Mouse (Mus musculus): Measurements from ENCODE around the gene Eps8.

The Eps8 gene

DNA sequence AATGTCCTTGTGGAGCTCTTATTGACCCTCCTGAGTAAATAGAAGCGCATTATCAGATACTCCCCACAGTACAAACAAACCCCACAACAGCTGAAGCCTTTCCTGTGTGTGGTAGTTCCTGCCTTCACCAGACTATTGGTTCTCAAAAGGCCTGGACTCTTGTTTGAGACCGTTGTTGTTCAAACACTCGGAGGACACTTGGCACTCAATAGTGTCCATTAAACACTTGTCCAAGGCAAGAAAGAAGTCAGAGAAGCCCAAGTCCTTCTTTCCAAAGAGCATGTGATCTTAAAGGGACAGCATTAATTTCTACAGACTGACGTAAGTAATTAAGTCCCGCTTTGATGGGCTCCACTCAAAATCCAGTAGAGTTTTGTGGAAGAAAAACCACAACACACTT is 113.9 kb downstream of the Eps8 start:
- no peak for ATAC-seq (ENCODE audit: insufficient number of reproducible peaks, low FRiP score, low TSS enrichment)

DNA sequence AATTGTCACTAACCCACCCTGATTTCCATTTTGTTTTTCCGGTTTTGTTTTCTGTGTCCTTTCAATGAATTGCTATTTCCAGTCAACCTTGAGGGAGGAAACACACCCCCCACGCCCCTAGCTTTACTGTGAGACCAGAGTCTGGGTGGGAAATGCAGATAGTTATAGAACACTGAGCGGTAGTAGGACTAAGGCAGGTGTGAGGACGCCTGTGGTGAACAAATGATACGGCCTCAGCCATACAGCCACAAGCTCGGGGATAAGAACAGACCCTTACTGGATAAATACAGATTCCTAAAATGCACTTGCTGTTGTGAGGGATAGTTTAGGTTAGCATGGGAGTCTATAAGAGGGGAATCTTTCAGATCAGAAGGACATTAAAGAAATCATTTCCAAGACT is 114.3 kb downstream of the Eps8 start:
- ATAC-seq (ENCODE audit: insufficient number of reproducible peaks, low FRiP score, low TSS enrichment) = no peak

DNA sequence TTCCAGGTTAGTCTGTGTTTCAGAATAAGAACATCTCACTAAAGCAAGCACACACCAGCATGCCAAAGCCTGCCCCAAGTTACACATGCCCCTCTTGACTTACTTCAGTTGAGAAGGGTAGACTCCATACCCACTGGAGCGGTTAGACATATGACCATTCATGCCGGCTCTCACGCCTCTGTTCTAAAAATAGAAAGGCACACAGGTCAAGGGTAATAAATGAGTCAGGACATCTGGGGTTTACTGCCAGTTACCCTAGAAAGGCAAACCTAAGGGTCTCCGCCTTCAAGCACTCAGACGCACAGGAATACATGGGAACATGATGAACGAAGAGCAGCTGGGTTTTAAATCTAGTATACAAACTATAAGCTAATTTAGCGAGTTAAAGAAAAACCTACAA is 115.5 kb downstream of the Eps8 start:
- ATAC-seq (ENCODE audit: insufficient number of reproducible peaks, low FRiP score, low TSS enrichment) = no peak

DNA sequence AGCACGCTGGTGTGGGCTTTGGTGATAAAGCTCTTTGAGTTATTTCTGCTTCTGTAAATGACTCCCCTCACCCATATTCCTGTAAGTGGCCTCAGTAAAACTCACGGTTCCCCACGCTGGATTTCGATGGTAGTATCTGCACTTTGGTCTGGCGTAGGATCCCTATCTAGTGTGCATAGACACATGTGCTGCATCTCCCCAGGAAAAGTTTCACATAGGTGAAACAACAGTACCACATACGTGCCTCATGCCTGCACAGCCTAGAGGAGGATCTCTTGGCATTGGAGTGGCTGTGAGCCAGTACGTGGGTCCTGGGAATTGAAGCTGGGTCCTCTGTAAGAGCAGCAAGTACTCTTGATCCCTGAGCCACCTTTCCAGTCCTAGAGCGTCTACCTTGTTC is 121.9 kb downstream of the Eps8 start:
- ATAC-seq (ENCODE audit: insufficient number of reproducible peaks, low FRiP score, low TSS enrichment) = no peak

DNA sequence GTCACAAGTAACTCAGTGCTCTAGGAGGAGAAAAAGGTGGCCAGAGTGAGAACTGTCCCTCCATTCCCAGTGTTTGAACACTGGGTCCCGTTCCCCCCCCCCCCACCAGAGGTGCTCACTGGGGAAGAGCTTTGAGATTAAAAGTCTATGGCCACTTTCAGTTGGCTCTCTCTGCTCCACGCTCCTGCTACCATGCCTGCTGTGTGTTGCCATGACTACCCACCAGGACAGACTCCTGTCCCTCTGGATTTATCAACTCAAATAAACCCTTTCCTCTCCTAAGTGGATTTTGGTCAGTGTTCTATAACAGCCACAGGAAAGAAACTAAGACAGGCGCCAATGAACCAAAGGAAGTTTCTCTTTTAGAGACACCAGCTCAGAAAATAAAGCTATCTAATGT is 128.9 kb downstream of the Eps8 start:
- ATAC-seq (ENCODE audit: insufficient number of reproducible peaks, low FRiP score, low TSS enrichment) = no peak

DNA sequence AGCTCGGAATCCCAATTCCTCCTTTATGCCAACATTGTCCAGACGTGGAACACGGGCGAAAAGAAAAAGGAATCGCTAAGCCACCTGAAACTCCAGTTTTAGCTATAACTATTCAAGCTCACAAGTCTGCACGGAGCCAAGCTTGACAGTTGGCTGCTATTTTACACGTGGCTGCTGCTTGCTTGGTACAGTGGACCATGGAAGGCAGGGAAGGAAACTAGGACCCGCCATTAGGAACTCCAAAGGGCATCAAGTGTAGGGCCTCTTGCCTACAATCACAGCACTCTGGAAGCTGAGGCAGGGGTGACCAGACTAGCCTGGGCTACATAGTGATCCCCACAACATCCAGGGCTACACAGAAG is 134.4 kb downstream of the Eps8 start:
- ATAC-seq (ENCODE audit: insufficient number of reproducible peaks, low FRiP score, low TSS enrichment) = no peak

DNA sequence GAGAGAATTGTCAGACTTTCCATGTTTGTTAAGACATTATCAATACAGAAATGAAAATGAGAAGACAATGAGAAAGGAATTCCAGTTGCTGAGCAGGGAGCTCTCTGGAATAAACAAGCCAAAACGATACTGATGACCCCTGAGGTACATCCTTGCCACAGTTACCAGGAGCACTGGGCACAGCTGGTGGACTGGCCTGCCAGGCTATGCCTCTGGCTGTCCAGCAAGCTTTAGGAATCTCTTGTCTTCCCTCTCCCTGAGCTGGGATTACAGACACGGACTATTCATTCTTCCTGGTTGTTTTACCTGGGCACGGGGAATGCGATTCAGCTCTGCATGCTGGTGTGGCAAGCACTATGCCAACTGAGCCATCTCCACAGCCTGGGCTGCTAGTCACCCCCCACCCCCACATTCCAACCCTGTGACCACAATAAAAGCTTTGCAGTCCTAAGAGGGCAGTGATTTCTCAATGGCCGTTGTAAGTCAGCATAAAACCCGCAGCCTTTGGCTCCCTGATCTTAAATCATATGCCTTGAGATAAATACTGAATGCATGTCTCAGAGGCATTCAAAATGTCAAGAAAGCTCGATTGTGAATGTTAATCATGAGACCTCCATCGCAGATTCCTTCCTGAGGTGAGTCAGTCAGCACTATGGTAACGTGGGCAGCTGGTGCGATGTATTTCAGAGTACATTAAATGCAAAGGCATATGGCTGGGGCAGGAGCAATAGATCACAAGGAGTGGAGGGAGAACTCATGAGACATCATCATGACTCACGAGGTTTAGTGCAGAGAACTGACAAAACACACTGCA is 134.9 kb downstream of the Eps8 start:
- ATAC-seq (ENCODE audit: insufficient number of reproducible peaks, low FRiP score, low TSS enrichment) = no peak

DNA sequence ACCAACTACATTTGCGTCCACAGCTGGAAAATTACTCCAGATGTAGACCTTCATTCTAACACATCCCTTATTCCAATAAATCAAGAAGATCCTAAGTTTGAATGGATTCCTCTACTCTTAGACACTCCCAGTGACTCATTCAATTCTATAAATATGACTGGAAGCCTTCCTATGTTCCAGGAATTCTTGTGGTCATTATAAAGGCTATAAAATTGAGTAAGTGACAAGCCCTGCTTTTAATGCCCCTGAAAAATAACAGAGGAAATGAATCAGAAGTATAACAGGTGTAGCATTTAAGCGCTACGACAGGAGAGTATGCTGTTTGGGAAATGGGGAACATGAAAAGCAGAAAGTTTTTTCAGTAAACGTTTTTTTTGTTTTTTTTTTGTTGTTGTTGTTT is 139.8 kb downstream of the Eps8 start:
- no peak for ATAC-seq (ENCODE audit: insufficient number of reproducible peaks, low FRiP score, low TSS enrichment)

DNA sequence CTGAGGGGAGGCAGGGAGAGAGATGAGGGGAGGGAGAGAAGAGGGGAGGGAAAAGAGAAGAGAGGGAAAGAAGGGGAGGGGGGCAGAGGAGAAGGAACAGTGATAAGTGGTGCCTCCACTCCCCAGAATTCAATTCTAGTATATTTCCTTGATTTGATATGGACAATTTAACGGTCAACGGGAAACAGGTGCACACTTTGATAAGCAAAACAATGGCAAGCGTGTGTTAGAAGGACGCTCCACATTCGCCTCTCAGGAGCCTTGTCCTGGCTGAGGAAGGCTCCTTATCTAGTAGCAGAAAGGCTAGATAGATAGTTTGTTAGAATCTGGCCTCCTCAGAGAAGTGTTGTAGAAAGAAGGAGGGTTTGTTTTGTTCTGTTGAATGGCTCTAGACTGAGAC is 141.9 kb downstream of the Eps8 start:
- no peak for ATAC-seq (ENCODE audit: insufficient number of reproducible peaks, low FRiP score, low TSS enrichment)

DNA sequence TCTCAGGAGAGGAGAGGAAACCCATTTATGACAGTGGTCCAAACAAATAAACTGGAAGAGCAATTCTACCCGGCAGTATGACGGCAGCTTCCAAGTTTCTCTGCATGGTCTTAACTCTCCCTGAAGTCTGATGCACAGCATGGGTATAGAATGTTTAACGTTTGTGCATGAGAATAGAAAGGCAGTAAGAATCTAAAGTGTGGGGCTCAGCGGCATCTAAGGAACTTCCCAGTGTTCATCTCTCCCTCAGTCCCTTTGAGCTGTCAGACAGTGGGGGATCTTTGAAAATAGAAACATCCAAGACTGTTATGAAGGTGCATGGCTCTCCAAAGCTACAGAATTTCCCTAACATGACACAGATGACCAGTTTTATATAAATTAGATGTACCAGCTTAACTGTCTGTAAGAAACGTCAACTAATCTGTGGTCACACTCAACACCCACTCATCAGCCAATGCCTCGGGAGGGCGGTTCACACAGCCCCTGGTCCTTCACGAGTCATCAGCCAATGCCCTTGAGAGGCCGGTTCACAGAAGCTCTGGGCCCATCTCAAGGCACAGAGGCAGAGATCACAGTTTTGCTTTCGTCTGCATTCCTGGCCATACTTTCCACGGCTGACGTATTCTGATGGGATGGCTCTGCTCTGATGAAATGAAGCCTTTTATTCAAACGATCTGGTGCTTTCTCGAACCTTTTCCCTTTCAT is 145.2 kb downstream of the Eps8 start:
- ATAC-seq (ENCODE audit: insufficient number of reproducible peaks, low FRiP score, low TSS enrichment) = no peak

DNA sequence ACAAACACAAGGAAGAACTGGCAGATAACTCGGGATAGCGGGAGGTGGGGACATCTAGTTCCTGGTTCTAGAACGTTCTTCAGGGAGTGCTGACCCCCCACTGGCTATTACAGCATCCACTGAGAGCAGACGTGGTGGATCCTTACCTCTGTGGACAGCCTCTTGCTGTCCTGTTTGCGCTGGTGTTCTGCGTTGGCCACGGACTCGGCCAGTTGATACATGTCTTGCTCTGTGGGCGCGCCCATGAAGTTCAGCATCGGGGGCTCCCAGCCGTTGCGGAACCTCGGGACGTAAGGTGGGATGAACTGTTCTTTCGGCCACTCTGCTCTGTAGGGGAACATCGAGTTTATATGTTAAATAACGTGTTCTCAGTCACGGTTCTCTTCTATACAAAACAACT is 145.7 kb downstream of the Eps8 start:
- ATAC-seq (ENCODE audit: insufficient number of reproducible peaks, low FRiP score, low TSS enrichment) = no peak

DNA sequence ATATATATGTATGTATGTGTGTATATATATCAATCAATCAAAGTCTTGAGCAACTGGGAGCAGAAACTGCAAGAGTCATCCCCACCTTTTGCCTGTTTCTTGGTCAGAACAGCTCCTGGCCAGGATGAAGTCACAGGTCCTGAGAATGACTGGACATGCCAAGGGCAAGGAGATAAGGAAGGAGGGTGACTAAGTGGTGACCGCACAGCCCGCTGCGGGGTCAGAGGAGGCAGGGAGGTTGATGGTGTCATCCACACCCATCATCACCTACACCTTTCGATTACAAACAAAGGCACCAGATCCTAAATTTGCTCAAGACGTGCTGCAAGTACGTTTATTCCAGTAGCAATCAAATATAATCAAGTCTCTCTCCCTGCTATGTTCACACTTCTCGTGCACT is 148.1 kb downstream of the Eps8 start:
- ATAC-seq (ENCODE audit: insufficient number of reproducible peaks, low FRiP score, low TSS enrichment) = no peak

DNA sequence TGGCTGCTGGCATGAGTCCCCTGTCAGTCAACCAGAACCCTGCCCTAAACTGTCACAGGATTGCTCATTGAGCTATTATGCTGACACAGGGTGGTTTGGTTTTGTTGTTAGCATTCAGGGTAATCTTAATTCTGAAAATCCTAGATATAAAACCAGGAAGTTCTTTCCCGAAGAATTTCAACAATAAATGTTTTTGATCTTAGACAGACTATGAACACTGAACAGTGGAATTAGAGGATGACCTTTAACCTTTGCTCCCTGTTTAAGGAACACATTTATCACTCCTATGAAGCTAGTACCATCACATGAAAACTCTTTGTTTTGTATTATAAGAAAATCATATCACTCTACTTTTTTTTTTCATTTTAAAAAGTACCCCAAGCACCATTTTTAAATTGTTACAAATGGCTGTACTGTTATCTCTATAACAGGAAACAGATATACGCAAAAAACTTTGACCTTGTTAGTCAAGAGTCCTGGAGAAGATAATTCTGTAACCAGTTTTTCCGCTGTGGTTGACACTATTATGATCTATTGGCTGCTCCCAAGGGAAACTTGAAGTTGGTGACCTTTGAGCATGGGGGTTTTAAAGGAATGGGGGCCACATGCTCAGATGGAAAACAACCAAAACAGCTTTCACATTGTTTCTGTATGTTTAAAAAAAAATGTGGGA is 149.0 kb downstream of the Eps8 start:
- no peak for ATAC-seq (ENCODE audit: insufficient number of reproducible peaks, low FRiP score, low TSS enrichment)

DNA sequence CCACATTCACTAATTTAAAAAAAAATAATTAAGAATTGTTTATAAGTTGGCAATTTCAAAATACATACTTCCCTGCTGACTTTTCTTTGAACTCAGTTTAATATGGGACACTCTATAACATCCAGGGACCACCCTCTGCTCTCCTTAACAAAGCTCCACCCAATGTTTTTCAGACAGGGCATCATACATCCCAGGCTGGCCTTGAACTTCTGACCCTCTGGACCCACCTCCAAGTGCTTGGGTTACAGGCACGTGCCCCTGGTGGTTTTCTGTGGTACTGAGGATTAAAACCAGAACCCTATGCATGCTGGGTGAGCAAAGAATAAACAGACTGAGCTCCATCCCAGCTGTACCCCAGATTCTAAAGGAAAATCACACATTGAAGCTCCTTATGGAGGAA is 150.6 kb downstream of the Eps8 start:
- ATAC-seq (ENCODE audit: insufficient number of reproducible peaks, low FRiP score, low TSS enrichment) = no peak

DNA sequence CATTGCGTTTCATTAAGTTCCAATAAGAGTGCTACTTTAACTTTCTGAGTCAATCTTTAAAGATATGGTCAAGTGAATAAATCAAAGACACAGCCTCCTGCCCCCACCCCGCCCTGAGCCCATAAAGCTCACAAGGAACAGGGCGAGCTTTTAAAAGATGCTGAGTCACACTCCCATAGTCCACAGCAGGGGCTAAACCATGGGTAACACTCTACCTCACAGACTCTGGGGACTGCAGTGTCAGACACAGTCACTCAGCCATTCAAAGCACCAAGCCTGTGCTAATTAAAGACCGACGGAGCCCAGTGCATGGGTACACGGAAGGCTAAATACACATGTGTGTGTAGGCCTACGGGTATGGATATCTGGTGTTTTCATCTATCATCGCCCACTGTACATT is 151.2 kb downstream of the Eps8 start:
- ATAC-seq (ENCODE audit: insufficient number of reproducible peaks, low FRiP score, low TSS enrichment) = no peak

DNA sequence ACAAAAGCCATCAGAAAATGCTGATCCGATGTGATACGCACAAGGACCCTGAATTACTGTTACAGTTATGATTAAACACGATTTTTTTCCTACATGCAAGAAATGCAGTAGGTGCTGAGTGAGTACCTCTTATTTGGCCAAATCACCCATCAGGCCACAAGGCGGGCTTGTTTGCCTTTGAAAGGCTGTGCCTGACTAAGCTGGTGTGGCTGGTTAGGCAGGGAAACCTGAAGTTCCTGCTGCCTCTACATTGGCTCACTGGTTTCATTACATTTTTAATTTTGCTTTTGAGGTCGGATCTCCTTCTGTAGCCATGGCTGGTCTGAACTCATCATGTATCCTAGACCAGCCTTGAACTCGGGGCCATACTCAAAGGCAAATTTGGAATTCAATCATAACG is 151.7 kb downstream of the Eps8 start:
- ATAC-seq (ENCODE audit: insufficient number of reproducible peaks, low FRiP score, low TSS enrichment) = no peak

DNA sequence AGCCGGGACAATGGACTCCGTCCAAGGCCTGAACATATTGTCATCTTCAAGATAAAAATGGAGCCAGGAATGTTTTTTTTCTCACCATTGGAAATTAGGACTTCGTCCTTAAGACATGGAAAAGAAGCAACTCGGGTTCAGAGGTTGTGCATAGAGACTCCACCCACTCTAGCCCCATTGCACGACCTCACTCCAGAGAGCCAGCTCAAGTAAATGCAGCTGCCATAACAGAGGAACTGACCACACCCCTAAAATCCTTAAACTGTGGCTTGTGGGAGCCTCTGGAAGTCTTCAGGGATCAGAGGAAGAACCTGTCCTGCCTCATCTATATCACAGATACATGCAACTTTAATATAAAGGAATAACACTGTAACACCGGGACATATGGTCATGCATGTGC is 155.9 kb downstream of the Eps8 start:
- ATAC-seq (ENCODE audit: insufficient number of reproducible peaks, low FRiP score, low TSS enrichment) = no peak

DNA sequence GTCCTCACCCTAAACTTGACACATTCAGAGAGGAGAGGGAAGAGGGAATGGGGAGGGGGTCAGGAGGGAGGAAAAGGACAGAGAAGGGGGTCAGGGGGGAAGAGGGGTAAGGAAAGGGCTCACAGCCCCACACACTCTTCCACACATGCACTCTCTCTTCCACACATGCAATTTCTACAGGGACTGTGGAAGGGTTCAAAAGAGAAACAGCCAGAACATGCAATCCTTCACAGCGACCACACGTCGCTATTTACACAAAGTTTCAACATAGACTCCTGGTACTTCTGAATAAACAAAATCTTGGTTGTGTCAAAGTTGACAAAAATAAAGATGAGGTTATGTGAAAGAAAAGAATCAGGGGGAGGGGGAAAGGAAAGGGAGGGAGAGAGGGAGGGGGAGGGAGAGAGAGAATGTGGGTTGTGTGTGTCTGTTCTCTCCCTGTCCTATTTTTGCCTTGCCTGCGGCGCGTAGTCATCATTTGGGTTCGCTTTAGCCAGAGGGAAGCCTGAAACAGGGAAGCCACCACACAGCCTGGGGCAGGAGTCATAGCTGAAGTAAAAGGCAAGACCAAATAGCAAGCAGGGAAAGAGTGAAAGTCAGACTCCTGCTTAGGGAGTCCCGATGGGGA is 157.4 kb downstream of the Eps8 start:
- no peak for ATAC-seq (ENCODE audit: insufficient number of reproducible peaks, low FRiP score, low TSS enrichment)

DNA sequence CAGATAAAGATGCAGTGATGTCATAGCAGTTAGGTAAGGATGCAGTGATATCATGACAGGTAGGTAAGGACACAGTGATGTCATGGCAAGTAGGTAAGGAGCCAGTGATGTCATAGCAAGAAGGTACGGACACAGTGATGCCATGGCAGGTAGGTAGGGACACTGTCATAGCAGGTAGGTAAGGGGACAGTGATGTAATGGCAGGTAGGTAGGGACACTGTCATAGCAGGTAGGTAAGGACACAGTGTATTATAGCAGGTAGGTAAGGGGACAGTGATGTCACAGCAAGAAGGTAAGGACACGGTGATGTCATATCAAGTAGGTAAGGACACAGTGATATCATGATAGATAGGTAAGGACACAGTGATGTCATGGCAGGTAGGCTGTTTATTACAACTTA is 158.1 kb downstream of the Eps8 start:
- no peak for ATAC-seq (ENCODE audit: insufficient number of reproducible peaks, low FRiP score, low TSS enrichment)

DNA sequence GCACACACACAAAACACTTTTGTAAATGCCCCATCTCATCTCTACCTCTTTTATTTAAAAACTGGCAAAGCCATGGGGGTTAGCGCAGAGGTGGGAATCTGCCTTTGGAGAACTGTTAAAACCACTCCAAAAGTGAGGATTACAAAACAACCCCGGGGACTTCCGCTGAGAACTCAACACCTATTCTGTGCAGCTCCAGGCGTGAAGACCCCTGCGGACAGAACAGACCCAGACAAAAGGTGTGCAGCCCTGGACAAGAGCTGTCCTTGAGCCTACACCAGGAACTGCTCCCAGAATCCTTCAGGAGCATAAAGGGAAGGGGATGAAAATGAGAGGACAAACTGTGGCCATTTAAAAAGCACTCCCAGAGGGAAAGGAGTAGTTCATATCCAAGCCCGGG is 159.4 kb downstream of the Eps8 start:
- no peak for ATAC-seq (ENCODE audit: insufficient number of reproducible peaks, low FRiP score, low TSS enrichment)

DNA sequence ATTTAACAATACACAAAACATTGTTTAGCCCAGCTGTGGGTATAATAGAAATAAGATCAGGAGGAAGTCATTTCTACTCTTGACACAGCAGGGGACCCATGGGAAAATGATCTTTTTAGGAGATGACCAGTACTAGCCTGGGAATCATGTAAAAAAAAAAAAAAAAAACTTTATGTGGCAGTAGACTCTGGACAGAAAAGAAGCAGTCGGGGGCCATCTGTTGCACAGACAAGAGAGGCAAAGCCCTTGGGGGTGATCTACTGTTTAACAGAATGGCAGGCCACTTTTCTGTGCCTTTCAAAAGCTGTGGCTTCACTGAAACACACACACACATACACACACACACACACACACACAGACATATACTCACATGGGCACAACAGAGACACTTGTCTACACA is 159.9 kb downstream of the Eps8 start:
- ATAC-seq (ENCODE audit: insufficient number of reproducible peaks, low FRiP score, low TSS enrichment) = no peak
